Mouse (Mus musculus) thymus, postnatal 4 days (tissue): ENCODE measurements around the gene Zfand3.

ENCODE experiments used
- DNase-seq: peaks from one replicate; pipeline ENCODE4 v3.0.0; 2021

Gene Zfand3

DNA sequence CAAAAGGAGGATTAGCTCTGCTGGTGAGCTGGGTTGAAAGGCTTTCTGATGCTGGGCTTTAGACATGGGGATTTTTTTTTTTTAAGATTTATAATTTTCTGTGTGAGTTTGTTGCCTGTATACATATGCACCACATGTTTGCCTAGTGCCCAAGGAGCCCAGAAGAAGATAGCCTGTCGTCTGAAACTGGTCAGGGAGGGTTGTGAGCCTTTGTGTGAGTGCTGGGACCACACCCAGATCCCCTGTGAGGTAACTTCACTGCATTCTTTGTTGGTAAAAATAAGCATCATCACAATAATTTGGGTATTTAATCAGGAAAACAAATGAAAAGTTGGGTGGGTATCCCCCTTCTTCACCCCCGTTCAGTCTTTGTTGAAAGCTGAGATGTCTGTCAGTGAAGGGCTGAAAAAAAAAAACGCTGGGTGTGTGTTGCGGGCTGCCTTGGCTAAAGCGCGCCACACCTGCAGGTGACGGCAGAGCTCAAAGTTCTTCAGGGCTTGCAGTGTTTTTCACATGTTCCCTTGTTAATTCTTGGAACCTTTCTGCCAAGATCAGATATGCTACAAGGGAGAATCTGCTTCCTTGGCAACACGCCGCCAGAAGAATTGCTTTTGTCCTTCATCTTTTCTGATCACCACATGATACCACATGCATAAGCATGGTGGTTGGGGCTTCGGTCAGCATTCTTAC is 154.0 kb downstream of the Zfand3 start:
- DNase-seq, result peak; percentile 44

DNA sequence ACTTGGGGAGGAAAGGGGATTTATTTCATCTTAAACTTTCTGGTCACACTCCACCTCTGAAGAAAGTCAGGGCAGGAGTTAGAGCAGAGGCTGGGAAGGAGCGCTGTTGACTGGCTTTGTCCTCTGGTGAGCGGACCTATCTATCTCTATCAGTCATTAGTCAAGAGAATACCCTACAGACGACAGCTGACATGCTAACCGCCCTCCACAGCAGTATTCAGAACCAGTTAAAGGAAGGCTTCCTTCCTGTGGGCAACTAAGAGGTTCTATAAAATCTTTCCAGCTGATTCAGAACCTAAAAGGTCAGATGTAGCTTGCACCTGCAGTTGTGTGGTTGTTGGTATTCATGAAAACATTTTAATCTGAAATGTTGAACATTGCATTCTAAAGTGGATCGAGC is 154.8 kb downstream of the Zfand3 start:
- no peak for DNase-seq

DNA sequence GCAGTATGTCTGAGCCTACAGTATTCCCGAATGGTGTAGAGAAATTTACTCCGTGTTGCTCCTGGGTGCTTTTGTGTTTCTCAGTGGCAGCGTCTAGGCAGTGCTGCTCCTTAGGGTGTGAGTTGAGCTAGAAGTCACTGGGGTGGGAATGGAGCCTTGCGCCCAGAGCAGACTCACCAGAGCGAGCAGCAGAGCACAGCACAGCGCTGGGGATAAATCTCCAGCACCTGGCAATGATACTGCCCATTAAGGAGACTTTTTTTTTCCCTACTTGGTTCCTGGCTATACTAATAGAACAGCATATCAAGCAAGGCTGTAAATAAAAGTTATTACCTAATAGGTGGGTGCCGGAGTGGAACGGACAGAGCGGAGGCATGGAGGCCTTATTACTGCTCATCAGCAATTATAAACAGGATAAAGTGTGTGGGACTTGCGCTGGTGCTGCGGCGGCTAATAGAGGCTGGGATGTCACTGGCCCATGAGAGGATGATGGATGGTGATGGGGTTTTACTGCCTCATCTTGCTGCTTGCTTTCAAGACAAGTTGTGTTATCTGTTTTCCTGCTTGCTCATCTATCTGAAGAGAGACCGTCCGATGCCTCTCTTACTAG is 156.4 kb downstream of the Zfand3 start:
- DNase-seq, result no peak

DNA sequence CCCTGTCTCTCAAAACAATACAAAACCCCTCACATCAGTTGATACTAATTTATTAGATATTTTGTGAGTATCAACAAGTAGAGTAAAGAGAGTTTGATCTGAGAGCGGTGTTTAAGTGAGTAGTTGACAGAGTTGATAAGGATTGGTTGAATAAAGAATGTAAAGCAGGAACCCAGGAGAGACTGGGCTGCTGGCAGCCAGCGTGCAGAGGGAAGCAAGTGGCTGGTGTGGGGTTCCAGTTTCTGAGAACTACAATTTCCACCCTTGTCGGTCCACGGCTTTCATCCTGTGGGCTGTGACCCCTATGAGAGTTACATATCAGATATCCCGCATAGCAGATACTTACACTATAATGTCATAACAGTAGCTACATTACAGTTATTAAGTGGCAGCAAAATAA is 158.4 kb downstream of the Zfand3 start:
- DNase-seq, result no peak

DNA sequence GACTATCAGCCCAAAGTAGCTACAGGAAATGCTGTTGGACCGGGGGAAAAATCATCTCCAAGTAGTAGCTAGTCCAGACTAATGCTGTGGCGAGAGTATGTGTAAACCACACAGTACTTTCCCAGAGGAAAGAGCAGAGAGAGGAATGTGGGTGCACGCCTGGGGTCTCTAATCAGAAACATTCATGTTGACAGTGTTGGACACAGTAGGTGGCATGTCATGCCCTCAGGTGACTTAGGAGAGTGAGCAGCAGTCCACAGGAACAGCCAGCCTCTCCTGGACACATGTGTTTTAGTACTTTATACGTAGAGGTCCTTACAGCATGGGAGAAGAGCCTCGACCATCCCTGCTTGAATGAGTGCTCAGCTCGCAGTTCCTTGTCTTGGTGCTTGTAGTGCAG is 159.3 kb downstream of the Zfand3 start:
- DNase-seq, result no peak

DNA sequence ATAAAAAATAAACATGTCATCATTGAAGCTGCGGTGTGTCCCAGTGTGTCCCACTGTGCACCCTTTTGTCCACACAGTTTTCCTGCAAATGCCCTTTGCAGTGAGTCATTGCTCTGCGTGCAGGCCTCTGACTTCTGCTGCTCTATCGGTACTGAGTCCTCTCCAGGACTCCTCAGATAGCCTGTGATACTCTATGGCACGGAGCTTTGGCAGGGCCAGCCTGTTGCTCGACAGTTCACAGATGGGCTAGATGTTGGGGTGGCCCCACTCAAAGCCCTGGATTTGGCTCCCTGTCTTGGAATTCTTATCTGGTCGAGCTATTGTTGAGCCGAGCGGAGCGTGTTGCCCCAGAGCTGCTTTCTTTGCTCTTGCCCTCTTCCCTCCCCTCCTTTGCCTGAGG is 160.3 kb downstream of the Zfand3 start:
- no peak for DNase-seq

DNA sequence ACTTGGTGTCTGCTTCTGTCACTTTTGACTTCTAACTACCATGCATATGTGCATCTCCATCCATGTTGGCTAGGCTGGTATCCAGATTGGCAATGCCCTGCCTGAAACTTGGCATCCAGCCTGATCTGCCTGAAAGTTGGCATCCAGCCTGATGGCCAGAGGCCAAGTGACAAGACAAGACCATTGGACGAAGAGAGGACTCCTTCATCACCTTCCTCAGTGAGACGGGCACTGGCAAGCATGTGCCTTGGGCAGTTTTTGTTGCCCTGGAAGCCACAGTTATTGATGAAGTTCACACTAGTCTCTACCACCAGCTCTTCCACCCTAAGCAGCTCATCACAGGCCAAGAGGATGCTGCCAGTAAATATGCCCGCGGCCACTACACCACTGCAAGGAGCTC is 172.9 kb downstream of the Zfand3 start:
- DNase-seq, result no peak

DNA sequence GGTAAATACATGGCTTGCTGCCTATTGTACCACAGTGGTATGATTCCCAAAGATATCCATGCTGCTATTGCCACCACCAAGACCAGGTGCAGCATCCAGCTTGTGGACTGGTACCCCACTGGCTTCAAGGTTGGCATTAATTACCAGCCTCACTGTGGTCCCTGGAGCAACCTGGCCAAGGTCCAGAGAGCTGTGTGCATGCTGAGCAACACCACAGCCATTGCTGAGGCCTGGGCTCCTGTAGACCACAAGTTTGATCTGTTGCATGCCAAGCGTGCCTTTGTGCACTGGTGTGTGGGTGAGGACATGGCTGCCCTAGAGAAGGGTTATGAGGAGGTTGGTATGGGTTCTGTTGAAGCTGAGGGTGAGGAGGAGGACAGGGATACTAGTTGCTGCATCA is 173.9 kb downstream of the Zfand3 start:
- no peak for DNase-seq

DNA sequence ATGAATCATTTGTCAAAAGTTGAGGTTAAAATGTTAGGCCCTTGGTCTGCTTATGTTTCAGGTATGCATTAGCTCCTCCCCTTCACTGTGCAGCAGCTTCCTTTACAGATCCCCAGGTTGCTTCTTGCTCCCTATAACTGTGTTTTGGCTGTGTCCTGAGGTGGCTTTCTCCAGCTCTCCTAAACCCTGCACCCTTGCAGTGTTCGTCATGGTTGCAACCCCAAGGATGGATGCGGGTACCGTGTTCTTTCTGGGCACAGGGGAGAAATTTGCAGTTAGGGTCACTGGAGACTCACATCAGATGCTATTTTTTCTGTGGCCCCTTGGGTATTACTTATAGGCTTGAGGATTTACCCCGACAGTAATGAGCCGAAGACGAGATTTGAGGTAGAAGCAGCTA is 175.7 kb downstream of the Zfand3 start:
- DNase-seq, result no peak

DNA sequence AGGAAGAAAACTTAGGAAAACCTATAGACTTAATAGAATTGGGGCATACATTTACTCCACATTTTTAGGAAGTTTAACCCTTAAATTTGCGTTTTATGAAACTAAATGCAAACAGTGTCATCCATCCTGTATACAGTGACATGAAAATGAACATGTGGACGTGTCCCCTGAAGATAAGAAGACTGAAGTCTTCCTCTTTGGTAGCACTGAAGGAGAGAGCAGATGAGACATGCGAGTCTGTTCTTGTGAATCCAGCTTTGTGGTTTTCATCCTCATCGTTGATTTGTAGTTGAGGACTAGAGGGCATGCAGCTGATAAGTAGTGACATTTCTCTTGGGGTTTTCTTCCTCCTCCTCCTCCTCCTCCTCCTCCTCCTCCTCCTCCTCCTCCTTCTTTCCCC is 177.0 kb downstream of the Zfand3 start:
- no peak for DNase-seq

DNA sequence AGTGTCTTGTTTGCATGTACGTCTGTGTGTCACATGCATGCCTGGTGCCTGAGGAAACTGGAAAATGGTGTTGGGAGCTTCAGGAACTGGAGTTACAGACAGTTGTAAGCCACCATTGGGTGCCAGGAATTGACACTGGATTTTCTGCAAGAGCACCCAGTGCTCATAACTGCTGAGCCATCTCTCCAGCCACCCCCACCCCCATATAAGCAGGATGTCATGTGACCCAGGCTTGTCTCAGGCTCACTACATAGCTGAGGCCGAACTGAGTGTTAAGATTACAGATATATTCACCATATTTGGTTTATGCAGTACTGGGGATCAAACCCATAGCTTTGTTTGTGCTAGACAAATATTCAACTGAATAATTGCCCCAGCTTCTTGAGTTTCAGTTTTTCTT is 177.5 kb downstream of the Zfand3 start:
- no peak for DNase-seq

DNA sequence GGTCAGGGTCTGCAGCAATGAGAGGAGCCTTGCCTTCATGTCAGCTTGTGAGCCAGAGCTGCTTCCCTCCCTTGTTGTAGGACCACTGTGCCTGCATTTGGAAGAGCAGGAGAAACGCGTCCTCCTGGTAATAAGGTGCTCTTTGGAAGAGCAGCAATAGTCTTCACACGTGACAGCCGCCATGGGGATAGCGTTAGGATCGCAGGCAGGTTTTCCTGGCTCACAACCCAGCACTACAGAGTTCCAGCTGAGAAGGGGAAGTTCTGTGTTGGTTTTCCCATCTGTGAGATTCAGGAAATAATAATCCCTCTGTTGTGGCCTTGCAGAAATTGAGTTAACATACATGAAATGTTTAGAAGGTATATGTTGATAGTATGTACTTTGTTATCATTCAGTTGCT is 179.0 kb downstream of the Zfand3 start:
- DNase-seq, result no peak

DNA sequence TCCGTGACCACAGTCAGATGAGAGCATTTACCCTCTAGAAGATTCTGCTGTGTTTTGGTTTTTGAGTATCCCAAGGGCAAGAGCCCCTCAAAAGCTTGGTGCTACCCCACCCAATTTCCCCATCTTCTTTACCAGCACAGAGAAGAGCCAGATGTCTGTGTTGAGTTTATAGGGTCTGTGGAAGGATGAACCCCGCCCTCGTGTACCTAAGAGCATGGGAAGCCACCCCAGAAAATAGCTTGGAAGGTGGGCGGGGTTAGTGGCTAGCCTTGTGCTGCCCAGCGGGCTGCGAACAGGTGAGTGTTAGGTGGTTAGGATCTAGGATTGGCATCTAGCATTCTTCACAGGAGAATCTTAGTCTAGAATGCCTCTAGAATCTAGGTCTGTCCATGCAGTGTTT is 182.6 kb downstream of the Zfand3 start:
- DNase-seq, result no peak

DNA sequence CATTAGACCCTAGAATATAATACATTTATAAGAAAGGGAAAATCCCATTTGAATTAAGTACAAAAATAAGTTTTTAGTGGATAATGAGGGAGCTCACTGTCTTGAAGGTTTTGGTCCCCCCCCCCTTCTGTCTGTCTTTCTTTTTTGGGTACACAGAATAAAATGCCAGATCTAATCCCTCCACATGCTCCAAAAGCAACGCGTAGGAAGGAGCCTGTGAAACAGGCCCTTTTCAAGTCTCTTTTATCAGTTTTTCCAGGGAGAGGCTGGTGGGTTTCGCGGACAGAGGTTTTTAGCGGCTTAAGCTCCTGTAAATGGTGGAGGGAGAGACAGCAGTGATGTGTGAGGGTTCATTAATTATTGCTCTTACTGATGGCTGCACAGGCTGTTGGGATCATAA is 183.0 kb downstream of the Zfand3 start:
- no peak for DNase-seq

DNA sequence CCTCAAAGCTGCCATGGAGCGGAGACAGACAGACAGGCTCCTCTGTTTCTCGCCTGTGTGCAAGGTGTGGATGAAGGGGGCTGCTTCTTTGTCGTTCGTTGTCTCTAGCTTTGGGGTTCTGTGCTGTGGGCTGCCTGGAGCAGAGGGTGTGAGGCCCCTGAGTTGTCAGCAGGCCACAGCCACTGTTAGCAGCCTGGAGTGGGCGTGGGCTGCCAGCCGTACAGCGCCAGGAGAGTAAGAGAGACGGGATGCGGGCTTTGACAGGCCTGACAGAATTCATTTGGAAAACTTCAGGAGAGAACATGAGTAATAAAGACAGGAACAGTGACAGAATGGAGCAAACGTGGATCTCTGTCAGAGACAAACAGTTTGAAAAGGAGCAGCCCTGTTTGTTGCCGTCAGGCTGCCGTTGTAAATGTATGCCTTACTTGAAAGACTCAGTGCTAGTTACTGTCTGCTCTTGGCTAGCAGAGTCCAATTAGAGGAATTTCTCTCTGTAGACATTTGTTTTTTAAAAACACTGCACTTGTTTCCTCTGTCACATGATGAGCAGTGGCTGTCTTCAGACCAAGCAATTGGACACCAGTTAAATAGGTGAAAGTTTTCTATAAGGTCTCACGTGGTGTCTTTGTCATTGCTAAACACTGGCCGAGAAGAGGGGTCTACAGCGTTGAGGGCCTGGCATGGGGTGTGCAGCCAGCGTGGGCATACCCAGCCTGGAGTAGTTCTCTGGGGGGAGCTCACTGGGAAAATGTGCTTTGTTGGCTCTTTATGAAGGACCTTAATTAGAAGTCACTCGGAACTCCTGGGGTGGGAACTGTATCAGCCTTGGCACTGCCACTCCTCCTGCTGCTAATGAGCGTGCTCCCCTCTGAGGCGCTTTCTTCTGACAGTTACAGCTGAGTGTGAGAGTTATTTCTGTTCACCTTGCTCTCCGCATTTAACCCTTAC is 183.8 kb downstream of the Zfand3 start:
- DNase-seq, result no peak

DNA sequence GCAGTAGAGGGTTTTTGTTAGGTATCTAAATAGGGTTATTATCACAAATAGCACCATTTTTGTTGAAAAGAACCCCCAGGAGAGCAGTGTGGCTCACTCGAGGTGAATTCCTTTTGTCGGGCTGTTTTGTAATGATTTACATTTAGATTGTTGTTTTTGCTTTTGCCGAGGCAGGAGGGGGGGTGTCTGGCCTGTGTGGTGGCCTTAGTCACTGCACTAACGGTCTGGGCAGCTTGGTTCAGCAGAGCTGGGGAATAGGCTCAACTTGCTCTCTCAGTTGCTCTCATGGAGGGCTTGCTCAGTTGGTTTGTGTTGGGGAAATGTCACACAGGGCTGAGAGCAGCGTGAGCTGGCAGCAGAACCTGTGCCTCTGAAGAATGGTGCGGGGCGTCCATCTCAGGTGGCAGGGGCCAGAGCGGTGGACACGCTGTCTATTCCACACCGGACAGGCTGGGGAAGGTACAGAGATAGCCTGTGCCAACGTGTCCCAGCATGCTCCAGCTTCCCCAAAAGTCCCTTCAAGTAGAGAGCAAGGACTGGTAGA is 186.6 kb downstream of the Zfand3 start:
- DNase-seq, result peak; percentile 3

DNA sequence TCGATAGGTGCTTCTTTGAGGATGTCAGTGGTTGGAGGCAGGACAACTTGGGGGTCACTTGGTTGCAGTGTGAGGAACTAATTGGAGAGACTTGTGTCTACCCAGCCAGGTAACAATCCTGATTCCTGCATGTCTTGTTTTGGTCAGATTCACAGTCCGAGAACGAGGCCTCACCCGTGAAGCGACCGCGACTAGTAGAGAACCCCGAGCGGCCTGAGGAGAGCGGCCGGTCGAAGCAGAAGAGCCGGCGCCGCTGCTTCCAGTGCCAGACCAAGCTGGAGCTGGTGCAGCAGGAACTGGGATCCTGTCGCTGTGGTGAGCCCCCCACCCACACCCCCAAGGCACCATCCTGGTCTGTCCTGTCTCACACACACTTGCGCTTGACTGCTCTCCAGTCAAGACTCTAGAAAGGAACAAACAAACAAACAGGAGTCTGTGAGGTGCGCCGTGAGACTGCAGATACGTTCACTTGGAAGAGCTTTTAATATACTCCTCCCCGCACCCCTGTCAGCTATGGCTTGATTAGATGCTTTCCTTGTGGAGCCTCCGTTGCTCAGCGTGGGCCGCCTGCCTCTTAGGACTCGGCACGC is 188.0 kb downstream of the Zfand3 start:
- DNase-seq, result peak; percentile 4

DNA sequence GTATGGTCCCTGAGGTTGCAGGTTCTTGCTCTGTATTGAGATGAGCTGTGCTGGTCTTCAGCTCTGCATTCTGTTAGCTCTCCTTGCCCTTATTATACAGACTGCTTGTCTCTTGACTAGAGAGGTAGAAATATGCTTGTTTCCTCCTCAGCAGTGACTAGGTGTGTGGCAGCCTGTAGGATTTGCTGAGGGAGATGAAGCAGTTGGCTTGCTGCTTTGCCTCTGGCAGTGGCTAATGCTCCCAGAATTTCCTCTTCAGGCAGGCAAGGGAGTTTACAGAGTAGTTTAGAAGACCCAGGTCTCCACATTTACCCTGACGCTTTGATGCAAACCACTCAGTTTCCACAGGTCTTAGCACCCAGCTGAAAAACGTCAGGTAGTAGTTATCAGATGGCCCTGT is 189.1 kb downstream of the Zfand3 start:
- no peak for DNase-seq

DNA sequence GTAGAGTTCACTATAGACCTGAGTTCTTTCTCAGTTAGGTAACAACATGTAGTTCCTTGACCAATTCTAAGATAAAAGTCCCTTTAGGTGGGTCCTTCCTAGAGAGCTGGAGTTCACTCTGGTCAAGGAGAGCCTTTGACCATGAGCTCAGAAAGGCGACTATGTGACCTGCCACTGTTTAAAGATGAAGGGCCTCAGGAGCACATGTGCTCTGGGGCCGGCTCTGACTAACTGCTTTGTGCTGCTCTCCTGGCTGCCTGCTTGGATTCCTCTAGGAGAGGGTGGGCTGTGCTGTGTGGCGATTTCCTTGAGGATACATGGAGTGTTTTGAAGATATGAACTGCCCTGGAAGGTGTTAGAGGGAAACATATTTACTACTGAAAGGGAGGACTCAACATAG is 189.6 kb downstream of the Zfand3 start:
- peak; percentile 3 for DNase-seq

DNA sequence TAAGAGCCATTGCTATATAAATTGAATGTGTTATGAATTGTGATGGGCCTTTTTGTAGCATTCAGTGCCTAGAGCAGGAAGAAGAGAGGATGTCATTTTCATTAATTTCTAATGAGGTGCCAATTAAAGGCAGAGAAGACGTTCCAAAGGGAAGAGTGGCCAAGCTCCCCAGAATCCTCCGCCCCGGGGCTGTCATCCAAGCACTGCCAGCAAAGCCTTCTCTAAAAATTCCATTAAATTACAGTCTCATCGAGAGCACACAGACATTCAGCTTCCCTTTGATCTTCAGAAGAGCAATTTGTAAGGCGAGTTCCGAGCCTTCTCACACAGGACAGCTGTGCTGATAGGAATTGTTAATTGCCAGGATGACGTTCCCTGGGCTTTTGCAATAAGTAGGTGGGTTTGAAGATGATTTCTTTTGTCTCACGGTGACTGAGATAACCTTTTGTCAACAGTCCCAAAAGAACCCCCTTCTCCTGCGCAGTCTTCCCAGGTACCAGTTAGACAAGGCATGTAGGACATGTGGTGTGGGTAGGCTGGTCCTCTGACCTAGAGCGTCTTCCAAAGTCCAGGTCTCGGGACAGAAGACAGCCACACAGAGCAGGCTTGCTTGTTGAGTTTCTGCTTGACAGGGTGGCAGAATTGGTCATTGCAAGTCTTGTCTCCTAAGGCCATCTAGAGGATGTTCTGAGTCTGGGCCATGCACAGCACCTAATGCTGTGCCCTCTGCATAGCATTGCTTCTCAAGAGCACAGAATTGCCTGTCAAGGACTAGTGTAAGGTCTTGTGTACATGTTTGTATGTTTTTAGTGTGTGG is 190.3 kb downstream of the Zfand3 start:
- peak; percentile 6 for DNase-seq

DNA sequence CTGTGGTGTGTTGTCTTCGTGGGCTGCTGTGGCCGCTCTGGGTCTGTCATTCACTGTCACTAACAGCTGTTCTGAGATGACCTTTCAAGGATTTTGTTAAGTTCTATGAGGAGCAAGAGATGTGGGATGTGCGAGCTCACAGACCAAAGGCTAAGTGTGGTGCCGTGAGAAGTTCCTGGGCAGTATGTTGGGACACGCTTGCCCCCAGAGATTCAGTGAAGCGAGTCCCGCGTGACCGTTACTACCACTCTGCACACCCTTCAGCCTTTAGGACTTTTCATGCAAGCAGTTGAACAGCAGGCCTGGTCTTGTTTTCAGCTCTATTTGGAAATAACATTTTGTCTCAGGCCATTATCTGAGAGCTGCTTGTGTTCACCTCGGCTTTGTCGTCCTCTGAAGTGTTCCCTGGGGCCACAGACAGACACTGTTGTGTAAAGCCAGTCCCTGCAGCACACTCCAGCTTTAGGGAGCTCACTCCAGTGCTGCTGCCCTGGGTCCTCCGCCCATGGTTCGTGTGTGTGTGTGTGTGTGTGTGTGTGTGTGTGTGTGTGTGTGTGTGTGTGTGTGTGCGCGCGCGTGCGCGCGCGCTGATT is 191.2 kb downstream of the Zfand3 start:
- peak; percentile 5 for DNase-seq
